Mouse (Mus musculus) limb, embryonic 13.5 days (tissue): Measurements from ENCODE around the gene Dpep3. TPM values are rescaled to one million over a fixed set of nuclear protein-coding genes. Genes with fewer than 3 reads are reported as not detected.
"Not testable (repeated sequence)": the region's sequence is repeated elsewhere in the genome, so short reads cannot be mapped to it uniquely, and the experiment has no call there.

Experiments
- ATAC-seq: fragments of 200-750 bp; cut with Nextera tagmentation; 2 replicates; pipeline ENCODE4 v1.8.0; 2017; ENCODE audit warnings: low read depth, moderate number of reproducible peaks, moderate TSS enrichment; ENCODE audit not compliant: low FRiP score
- H3K27ac ChIP-seq: fragments of 300-500 bp; sonication (generic); 2 replicates; pipeline ENCODE4 v1.5.1; 2015; ENCODE audit warnings: inconsistent platforms, mild to moderate bottlenecking, moderate library complexity
- H3K27me3 ChIP-seq: fragments of 300-500 bp; sonication (generic); 2 replicates; pipeline ENCODE4 v1.6.1; 2015; ENCODE audit warnings: mild to moderate bottlenecking, inconsistent platforms
- H3K36me3 ChIP-seq: fragments of 300-500 bp; sonication (generic); 2 replicates; pipeline ENCODE4 v1.6.1; 2015; ENCODE audit warnings: inconsistent platforms, mild to moderate bottlenecking, moderate library complexity
- H3K4me1 ChIP-seq: fragments of 300-500 bp; sonication (generic); 2 replicates; pipeline ENCODE4 v1.6.1; 2015; ENCODE audit warnings: inconsistent platforms
- H3K4me2 ChIP-seq: fragments of 300-500 bp; sonication (generic); replicated peaks from 2 replicates; pipeline ENCODE4 v1.6.1; 2015; ENCODE audit warnings: inconsistent platforms, mild to moderate bottlenecking, moderate library complexity
- H3K4me3 ChIP-seq: fragments of 300-500 bp; sonication (generic); 2 replicates; pipeline ENCODE4 v1.5.1; 2015; ENCODE audit warnings: moderate library complexity, mild to moderate bottlenecking, inconsistent platforms
- H3K9ac ChIP-seq: fragments of 300-500 bp; sonication (generic); 2 replicates; pipeline ENCODE4 v1.6.1; 2015; ENCODE audit warnings: mild to moderate bottlenecking, inconsistent platforms
- H3K9me3 ChIP-seq: fragments of 300-500 bp; sonication (generic); 2 replicates; pipeline ENCODE4 v1.6.1; 2016; ENCODE audit warnings: inconsistent platforms
- WGBS: fragments of 180-500 bp; shearing (Covaris S2); methylation state at CpG from one replicate; pipeline ENCODE4 v1.1.7; 2015; 5-methylcytosine and 5-hydroxymethylcytosine counted together
- polyA plus RNA-seq: library from polyadenylated mRNA; unstranded; fragments of >200 nt; fragmentation: Nextera tagmentation; extraction: Ambion mirVana; gene quantifications from 2 replicates; pipeline ENCODE4 v1.2.1, GENCODE M21; 2015

Dpep3 gene
- polyA plus RNA-seq, result not detected in 2 replicates

DNA sequence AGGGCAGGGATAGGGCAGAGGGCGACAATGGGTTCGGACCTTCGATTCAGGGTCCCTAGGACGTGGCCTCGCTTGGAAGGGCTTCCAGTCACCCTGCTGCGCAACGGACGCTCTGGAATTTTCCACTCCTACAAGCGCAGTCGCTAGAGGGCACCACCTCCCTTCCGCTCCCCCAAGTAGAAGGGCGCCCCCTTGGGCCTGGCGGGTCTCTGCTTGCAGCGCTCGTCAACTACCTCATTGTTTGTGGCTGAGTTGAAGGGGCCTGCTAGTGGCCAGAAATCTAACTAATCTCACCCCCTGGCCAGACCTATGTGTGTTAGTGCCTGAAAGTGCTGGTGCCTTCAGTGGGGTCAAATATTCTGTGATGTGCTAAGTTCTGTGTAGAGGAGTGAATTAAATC lies at the start of gene Dpep3:
Dpep3 (minus strand) TSS at position 105 of the 400 bp plus-strand sequence.
- no peaks in the 10 kb centered on the region for H3K36me3 ChIP-seq
- 0 out of 2 replicates have a peak, but pooled peaks cover 2% of the 10 kb centered on the region for H3K9me3 ChIP-seq
- WGBS, result 92% methylated on average over 15 of the region's 15 CpGs
- H3K4me1 ChIP-seq, result no peaks in the 10 kb centered on the region
- ATAC-seq, result no peak
- no peak within 1 kb of the TSS for H3K27ac ChIP-seq
- no peak within 1 kb of the TSS for H3K9ac ChIP-seq
- H3K4me2 ChIP-seq, result no peak within 1 kb of the TSS
- no peak within 1 kb of the TSS for H3K4me3 ChIP-seq
- H3K27me3 ChIP-seq, result no peaks in the 10 kb centered on the region

DNA sequence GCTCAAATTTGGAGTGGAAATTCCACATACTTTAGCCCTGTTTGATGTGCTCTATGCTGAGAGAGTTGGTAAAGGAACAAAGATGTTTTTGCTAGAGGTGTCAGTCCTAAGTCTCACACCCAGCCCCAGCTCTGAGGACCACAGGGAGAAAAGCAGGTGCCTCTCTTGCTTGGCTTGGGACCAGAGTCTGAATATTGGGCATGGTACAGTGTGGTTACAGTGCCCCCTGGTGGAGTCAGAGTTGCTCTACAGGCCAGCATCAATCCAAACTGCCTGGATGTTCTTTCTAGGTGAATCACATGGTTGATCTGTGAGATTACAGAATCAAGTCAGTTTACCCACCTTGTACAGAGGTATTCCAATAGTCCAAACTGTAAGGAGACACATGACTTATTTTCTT lies 43.3 kb upstream of the Dpep3 start:
- H3K9ac ChIP-seq, result no peak overlapping the region
- H3K4me1 ChIP-seq, result no peaks in the 10 kb centered on the region
- no peaks in the 10 kb centered on the region for H3K27me3 ChIP-seq
- peaks cover 33% of the 10 kb centered on the region for H3K36me3 ChIP-seq
- no peak for ATAC-seq
- H3K27ac ChIP-seq, result no peak overlapping the region
- H3K4me3 ChIP-seq, result no peak overlapping the region
- no peak overlapping the region for H3K4me2 ChIP-seq
- no peaks in the 10 kb centered on the region for H3K9me3 ChIP-seq

DNA sequence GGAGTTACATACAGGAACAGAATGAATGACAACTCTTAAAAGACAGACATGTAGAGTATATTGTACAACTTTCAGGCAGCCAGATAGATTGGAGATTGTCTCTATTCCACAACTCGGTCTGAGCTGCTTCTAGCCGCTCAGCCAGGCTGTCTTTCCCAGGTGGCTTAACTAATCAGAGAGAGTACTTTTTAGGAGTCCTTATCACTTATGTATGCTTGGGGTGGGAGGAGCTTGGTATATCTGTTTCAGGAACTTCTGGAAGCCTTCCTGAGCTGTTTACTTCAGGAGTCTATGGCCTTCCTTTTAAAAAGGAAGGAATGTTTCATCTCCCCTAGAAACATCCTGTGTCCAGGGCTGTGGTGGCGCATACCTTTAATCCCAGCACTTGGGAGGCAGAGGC lies 38.8 kb upstream of the Dpep3 start:
- Histone ChIP-seq H3K4me2 (no peak overlapping the region), H3K27me3 (no peaks in the 10 kb centered on the region), H3K27ac (no peak overlapping the region), H3K36me3 (peaks cover 31% of the 10 kb centered on the region), H3K9me3 (no peaks in the 10 kb centered on the region), H3K9ac (no peak overlapping the region), H3K4me1 (no peaks in the 10 kb centered on the region), H3K4me3 (no peak overlapping the region)
- ATAC-seq, result no peak
- WGBS, result 91% methylated on average over 3 of the region's 3 CpGs

DNA sequence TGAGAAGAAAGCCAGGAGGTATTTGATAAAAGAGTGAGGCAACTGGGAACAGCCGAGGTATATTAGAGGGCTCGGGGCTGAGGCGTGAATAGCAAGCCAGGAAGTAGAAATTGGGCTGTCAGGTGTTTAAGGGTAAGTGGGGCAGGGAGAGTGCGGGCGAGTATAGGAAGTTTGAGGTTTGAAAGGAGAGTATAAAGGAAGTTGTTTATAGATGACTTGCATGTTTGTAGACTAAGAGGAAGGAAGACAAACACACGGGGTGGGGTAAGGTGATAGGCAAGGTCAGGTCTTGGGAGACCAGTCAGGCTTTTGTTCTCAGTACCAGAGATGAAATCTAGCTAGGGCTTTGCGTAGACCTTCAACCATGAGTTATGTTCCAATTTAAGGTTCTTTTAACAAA lies 37.9 kb upstream of the Dpep3 start:
- Histone ChIP-seq H3K9ac (no peak overlapping the region), H3K27me3 (no peaks in the 10 kb centered on the region), H3K4me2 (no peak overlapping the region), H3K4me1 (no peaks in the 10 kb centered on the region), H3K4me3 (no peak overlapping the region), H3K27ac (no peak overlapping the region), H3K9me3 (no peaks in the 10 kb centered on the region), H3K36me3 (peaks cover 31% of the 10 kb centered on the region)
- 90% methylated on average over 7 of the region's 7 CpGs for WGBS
- no peak for ATAC-seq

- Histone ChIP-seq H3K27me3 (no peaks in the 10 kb centered on the region), H3K36me3 (peaks cover 31% of the 10 kb centered on the region), H3K27ac (no peak overlapping the region), H3K4me3 (no peak overlapping the region), H3K4me1 (no peaks in the 10 kb centered on the region), H3K4me2 (no peak overlapping the region), H3K9ac (no peak overlapping the region), H3K9me3 (no peaks in the 10 kb centered on the region)
- 94% methylated on average over 6 of the region's 6 CpGs for WGBS
- ATAC-seq, result no peak
Observed at GRCm38 (mm10) chr8:106016284-106016683, 37.1 kb upstream of the Dpep3 start.

DNA sequence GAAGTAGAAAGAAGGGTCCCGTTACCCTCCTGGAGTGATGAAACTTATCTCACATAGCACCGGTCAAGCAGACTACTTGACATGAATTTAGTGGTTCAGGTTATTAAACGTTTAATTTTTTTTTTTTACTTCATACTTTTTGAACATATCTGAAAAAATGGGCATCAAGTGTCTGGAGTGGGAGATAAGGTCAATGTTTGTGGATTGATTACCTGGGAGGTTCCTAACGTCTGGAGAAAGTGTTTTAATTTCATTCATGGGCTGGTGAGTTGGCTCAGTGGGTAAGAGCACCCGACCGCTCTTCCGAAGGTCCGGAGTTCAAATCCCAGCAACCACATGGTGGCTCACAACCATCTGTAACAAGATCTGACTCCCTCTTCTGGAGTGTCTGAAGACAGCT lies 33.0 kb upstream of the Dpep3 start:
- Histone ChIP-seq H3K36me3 (peaks cover 22% of the 10 kb centered on the region), H3K4me2 (peak overlapping the region; percentile 100), H3K9ac (peak overlapping the region; percentile 95), H3K4me1 (peaks cover 13% of the 10 kb centered on the region), H3K4me3 (peak overlapping the region; percentile 97)
- H3K27ac ChIP-seq, H3K27me3 ChIP-seq, H3K9me3 ChIP-seq, ATAC-seq: not testable (repeated sequence)
- WGBS, result 85% methylated on average over 8 of the region's 8 CpGs

DNA sequence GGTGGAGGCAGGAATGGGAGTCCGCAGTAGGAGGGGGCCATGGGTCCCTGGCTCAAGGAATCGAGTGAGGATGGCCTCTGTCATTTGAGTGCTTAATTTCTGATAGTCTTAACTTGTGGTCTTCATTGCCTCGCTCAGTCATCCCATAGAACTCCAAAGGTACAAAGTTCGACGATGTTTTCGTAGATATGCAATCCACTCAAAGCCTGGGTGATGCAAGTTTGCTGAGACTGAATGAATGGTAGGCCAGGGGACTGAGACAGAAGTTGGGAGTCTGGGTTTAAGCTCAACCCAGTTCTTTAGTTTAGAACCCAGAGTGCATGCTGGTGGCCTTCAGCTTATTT lies 32.4 kb upstream of the Dpep3 start, which contains the start of gene Ddx28:
Ddx28 (minus strand) TSS at position 240 of the 344 bp plus-strand sequence.
- peak within 1 kb of the TSS; percentile 95 for H3K9ac ChIP-seq
- H3K4me1 ChIP-seq, result peaks cover 13% of the 10 kb centered on the region
- H3K4me3 ChIP-seq, result peak within 1 kb of the TSS; percentile 97
- peak within 1 kb of the TSS; percentile 100 for H3K4me2 ChIP-seq
- peak within 1 kb of the TSS; percentile 48; the same call in 1 of the 2 replicates for H3K27ac ChIP-seq
- no peak for ATAC-seq
- 2% methylated on average over 6 of the region's 6 CpGs for WGBS
- H3K9me3 ChIP-seq, result no peaks in the 10 kb centered on the region
- H3K36me3 ChIP-seq, result peaks cover 19% of the 10 kb centered on the region
- H3K27me3 ChIP-seq, result no peaks in the 10 kb centered on the region

DNA sequence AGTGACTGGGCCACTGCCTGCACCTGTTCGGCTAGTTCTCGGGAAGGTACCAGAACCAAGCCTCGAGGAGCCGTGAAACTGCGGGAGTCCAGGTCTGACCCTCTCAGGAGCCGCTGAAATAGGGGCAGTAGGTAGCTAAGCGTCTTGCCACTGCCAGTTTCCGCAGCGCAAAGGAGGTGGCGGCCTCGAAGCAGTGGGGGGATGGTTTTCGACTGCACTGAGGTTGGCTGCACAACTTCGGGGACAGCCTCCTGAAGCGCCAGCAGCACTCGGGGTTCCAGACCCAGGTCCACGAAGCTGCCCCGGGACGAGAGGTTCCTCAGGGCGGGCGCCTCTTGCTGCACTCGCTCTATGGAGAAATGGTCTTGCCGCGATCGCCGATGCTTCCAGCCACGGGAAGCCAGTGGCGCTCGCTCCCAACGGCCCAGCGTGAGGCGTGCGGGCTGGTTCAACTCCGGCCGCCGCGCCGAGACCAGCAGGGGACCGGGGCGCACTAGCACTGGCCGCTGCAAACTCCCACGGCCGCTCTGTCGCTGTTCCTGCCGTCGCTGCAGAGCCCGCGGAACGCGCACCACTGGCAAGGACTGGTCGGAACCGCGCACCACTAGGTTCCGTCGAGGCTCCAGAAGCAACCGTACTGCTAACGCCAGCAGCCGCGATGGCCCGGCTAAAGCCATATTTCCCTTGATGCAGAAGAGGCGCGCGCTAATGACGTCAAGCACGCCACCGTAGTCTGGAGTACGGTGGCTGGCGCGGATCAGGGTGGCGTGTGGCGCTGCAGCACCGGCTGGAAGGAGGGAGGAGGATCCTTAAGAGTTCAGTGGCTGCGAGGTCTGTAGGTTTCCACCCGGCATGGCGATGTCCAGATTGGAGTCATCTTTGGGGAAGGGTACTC lies 31.8 kb upstream of the Dpep3 start:
- Histone ChIP-seq H3K36me3 (peaks cover 15% of the 10 kb centered on the region), H3K4me1 (peaks cover 13% of the 10 kb centered on the region), H3K27me3 (no peaks in the 10 kb centered on the region), H3K4me3 (peak overlapping the region; percentile 97), H3K27ac (peak overlapping the region; percentile 48; the same call in 1 of the 2 replicates), H3K4me2 (peak overlapping the region; percentile 100), H3K9ac (peak overlapping the region; percentile 95), H3K9me3 (no peaks in the 10 kb centered on the region)
- peak; percentile 93 for ATAC-seq
- WGBS, result under 1% methylated on average over 74 of the region's 74 CpGs

DNA sequence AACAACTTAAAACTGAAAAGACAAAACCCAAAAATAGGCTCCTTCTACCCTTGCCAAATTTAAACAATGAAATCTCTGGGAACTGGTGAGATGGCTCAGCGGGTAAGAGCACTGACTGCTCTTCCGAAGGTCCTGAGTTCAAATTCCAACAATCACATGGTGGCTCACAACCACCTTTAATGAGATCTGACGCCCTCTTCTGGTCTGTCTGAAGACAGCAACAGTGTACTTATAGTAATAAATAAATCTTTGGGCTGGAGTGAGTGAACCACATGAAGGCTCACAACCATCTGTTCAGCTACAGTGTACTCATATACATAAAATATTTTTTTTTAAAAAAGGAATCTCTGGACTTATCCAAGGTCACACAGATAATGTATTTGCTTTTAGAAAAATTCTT lies 28.7 kb upstream of the Dpep3 start:
- H3K4me2 ChIP-seq, H3K4me3 ChIP-seq, H3K36me3 ChIP-seq, H3K27me3 ChIP-seq, H3K9me3 ChIP-seq, ATAC-seq, H3K27ac ChIP-seq, H3K9ac ChIP-seq: not testable (repeated sequence)
- 60% methylated on average over 3 of the region's 3 CpGs for WGBS
- H3K4me1 ChIP-seq, result peaks cover 13% of the 10 kb centered on the region

DNA sequence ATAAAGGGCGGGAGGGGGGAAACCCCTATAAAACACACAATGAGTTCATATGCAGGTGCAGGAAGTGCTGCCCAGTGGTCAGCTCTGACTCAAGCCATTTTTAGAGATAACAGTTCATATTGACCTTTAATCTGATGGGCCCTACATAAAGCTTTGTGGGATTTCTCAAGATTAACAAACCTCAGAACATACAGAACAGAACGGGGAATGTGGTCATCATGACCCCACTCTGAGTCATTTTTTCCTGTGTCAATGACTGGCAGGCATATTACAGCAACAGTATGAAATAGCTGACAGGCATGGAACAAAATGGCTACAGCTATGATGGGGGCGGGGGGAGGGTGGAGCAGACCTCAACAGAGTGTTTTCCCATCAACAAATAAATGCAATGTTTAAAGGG lies 27.9 kb upstream of the Dpep3 start:
- peaks cover 13% of the 10 kb centered on the region for H3K4me1 ChIP-seq

DNA sequence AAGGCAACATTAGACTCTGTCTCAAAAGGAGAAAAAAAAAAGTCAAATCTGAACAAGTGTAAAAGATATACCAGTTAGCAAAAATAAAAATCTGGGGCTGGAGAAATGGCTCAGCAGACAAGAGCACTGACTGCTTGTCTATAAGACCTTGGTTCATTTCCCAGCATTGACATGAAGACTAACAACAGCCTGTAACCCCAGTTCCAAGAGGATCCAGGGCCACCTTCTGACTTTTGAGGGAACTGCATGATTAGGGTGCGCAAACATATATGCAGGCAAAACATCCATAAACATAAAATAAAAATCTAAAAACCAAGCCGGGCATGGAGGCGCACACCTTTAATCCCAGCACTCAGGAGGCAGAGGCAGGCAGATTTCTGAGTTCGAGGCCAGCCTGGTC lies 27.2 kb upstream of the Dpep3 start:
- no peak overlapping the region for H3K4me3 ChIP-seq
- peaks cover 10% of the 10 kb centered on the region for H3K36me3 ChIP-seq
- H3K27me3 ChIP-seq, result no peaks in the 10 kb centered on the region
- H3K9ac ChIP-seq, result no peak overlapping the region
- ATAC-seq, result no peak
- H3K27ac ChIP-seq, result no peak overlapping the region
- H3K9me3 ChIP-seq, result no peaks in the 10 kb centered on the region
- 83% methylated on average over 4 of the region's 4 CpGs for WGBS
- H3K4me1 ChIP-seq, result peaks cover 13% of the 10 kb centered on the region
- no peak overlapping the region for H3K4me2 ChIP-seq

More for the DNA sequence above, 27.9 kb upstream of the Dpep3 start:
- Histone ChIP-seq H3K4me2 (no peak overlapping the region), H3K36me3 (peaks cover 10% of the 10 kb centered on the region), H3K27ac (no peak overlapping the region), H3K4me3 (no peak overlapping the region), H3K9me3 (no peaks in the 10 kb centered on the region), H3K27me3 (no peaks in the 10 kb centered on the region), H3K9ac (no peak overlapping the region)
- ATAC-seq, result no peak
- 81% methylated on average over 3 of the region's 3 CpGs for WGBS

DNA sequence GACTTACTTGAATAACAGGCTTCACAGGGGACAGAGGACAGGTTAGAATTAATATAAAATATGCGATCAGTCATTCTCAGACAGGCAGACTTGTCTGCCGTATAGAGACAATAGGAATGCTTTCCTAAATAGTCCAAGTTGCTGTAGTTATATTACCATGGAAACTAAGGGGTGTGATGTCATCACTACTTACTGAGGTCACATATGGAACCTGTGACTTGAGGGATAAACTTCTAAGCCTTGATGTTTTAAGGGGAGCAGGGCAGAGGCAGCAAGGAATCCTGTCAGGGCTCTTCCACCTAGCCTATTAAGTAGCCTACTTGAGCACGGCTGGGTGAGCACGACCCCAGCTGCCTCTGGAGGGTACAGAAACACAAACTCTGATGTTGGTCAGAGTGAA lies 26.6 kb upstream of the Dpep3 start, which contains the start of gene Dpep2nb:
Dpep2nb (minus strand) TSS at position 101 of the 400 bp plus-strand sequence.
- Histone ChIP-seq H3K27me3 (no peaks in the 10 kb centered on the region), H3K4me3 (no peak within 1 kb of the TSS), H3K9me3 (no peaks in the 10 kb centered on the region), H3K9ac (no peak within 1 kb of the TSS), H3K4me2 (no peak within 1 kb of the TSS), H3K4me1 (peaks cover 13% of the 10 kb centered on the region), H3K27ac (no peak within 1 kb of the TSS), H3K36me3 (peaks cover 10% of the 10 kb centered on the region)
- no peak for ATAC-seq
- WGBS, result 85% methylated on average over 4 of the region's 4 CpGs
